Mouse (Mus musculus): ENCODE measurements around the gene Mrpl4. TPM values are rescaled to one million over a fixed set of nuclear protein-coding genes. Genes with fewer than 3 reads are reported as not detected.

The Mrpl4 gene
- 100 to 1,000 TPM; 120 to 130 TPM for total RNA-seq (2021)
- polyA plus RNA-seq (2012; rRNA removed) = 245 and 270 TPM in 2 replicates
- long read RNA-seq, transcript Mrpl4-201 (9 exons, 1,288 nt) = major isoform, 154 of 170 reads
- long read RNA-seq, partial matches to known transcripts = 5 of 170 reads
- long read RNA-seq, other reads (novel, unspliced or antisense) = 11 of 170 reads

DNA sequence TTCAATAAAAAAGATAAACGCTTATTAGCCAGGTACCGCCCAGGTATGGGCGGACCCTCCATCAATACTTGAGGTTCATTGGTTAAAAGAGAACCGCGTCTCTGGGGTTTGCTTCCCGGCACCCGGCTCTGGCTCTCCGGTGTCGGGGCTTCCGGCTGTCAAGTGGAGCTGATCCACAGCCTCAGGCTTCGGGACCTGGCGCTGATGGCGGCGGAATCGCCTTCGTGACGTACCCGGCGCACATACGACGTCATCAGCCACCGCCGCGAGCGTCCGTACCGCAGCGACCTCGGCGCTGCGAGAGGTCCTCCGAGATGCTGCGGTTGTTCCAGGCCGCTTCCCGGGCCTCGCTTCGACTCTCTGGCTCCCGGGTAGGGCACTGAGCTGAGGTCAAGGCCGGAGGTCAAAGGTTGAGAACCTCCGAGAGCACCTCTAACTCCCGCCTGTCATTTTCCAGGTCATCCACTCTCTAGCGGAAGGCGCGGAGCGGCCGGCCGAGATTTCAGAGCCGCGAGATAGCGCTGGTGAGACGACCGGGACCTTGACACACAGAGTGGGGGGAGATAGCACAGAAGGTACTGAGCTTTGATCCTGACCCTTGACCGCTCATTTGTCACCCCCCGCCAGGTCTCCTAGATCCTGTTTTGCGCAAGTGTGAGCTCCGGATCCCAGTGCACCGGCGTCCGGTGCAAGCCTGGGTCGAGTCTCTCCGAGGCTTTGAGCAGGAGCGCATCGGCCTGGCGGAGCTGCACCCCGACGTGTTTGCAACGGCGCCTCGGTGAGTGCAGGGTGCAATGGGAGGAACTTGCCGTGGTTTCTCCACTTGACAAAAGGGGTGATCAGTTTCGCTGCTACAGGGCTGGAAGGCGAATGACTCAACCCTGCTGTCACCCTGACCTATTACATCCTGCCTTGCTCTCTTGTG, at the start of gene Mrpl4:
Gene Mrpl4, plus strand, starts transcription at position 112 of the 925 bp plus-strand sequence.
- DNase-seq = peak; percentile 91

DNA sequence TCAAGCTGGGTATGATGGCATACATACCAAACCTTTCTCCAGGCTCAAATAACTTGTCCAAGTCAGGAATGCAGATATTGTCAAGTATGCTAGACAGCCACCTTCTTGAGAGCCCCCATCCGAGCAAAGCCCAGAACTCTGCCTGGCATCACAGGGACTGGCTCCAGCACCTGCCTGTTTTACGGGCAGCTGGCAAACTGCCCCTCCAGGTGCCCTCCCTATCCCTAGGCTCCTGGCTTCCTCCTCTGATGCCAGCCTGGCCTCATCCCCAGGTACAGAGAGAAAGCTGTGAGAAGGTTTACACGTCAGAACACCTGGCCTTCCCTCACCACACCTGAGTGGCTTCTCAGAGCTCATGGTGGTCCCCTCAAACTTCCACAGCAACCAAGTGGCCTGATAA, 45.5 kb upstream of the Mrpl4 start:
- no peak for DNase-seq

DNA sequence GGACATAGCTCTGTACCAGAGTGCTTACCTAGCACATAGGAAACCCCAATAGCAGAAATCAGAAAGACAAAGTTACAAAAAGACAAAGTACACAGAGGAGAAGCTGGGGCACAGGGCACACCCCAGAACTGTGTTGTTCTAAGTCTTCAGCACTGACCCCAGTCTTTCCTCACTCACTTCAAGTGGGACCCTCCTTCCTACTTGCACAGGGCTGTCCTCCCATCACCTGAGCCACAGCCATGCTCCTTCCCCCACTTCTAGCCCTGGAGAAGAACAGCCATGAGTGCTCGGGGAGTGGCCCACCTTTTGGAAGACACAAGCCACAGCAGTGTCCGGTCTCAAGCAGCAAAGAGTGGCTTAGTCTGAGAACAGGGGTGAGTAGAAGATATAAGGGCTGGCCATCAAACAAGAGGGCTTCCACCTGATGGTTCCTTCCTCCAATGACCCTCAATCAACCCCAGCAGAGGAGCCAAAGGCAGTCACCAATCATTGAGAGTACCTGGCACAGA, 43.1 kb upstream of the Mrpl4 start, which contains the start of gene Dnmt1:
Gene Dnmt1, minus strand, starts transcription at position 459 of the 509 bp plus-strand sequence.
- DNase-seq = no peak

DNA sequence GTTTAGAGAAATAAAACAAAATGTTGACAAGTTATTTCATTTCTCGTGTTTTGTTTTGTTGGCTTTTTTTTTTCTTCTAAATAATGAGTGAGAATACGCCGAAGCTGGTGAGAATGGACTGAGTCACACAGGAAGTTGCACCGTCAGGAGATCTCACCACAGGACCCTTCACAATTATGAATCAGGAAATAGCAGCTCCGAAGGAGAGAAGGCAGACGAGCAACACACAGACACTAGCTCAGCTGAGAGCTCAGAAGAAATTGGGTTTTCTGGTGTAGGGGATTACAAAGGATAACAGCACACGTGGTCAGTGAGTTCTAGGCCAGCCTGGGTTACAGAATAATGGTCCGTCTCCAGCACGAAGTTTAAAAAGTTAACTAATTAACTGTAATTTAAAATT, 41.0 kb upstream of the Mrpl4 start:
- no peak for DNase-seq

DNA sequence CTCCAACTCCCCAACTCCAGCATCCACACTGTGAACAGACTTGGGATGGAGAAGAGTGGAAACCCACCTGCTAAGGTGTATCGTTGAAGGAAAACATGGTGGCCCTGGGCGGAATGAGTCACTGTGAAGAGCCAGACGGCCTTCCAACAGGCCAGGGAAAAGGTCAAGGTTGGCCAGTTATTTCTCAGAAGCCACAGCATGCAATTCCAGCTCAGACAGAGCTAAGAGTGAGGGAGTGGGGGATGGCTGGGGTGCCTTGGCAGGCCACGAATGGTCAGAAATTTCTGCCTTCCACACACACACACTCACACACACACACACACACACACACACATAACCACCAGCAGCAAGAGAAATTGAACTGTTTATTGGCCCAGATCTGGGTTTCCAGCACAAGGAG, 36.9 kb upstream of the Mrpl4 start:
- peak; percentile 88 for DNase-seq

DNA sequence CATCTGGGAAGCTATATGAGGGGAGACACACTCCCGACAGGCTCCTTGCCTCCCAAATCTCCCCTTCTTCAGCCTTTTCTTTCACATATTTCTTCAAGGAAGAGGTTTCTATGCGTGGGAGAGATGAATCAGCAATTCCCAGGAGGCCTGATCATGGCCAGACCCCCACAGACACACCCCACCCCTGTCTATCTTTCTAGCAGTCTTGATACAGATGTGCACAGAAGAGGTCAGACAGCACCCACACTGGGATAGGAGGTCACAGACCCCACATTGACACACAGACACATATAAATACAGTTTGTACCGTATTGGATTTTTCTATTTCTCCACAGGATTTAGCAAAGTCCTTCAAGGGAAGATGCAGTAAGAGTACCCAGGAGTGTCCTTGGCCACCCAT, 36.5 kb upstream of the Mrpl4 start:
- no peak for DNase-seq

DNA sequence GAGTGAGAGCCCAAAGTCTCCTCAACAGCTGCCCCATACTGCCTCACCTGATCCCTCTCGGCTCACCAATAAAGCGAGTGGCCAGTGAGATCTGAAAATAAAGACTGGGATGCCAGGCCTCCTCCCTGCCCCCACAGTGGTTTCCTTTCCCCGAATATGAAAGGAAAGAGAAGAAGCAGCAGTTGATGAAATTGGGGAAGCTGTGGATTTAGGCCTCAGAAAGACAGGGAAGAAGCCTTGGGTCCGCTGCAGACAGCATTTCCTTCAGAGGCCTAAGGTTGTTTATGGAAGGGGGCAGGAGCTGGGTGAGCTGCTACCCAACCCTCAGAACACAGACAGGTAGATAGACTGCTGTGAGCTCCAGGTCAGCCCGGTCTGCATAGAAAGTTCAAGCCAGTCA, 35.8 kb upstream of the Mrpl4 start:
- DNase-seq = no peak

DNA sequence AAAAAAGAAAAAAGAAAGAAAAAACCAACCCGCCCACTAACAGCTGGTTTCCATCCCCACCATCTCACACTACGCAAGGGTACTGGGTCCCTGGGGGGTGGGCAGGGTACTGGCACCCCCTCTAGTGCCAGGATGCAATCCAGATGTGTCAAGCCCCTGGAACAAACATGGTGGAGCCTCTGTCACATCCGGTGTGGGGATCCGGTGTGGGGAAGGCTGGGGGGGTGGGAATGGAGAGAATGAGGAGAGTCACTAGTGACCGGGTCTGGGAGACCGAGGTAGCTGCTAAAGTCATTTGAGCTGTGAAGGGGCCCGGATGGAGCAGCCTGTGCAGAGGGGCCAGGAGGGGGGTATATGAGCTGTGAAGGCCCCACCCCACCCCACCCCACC, 30.8 kb upstream of the Mrpl4 start:
- no peak for DNase-seq

DNA sequence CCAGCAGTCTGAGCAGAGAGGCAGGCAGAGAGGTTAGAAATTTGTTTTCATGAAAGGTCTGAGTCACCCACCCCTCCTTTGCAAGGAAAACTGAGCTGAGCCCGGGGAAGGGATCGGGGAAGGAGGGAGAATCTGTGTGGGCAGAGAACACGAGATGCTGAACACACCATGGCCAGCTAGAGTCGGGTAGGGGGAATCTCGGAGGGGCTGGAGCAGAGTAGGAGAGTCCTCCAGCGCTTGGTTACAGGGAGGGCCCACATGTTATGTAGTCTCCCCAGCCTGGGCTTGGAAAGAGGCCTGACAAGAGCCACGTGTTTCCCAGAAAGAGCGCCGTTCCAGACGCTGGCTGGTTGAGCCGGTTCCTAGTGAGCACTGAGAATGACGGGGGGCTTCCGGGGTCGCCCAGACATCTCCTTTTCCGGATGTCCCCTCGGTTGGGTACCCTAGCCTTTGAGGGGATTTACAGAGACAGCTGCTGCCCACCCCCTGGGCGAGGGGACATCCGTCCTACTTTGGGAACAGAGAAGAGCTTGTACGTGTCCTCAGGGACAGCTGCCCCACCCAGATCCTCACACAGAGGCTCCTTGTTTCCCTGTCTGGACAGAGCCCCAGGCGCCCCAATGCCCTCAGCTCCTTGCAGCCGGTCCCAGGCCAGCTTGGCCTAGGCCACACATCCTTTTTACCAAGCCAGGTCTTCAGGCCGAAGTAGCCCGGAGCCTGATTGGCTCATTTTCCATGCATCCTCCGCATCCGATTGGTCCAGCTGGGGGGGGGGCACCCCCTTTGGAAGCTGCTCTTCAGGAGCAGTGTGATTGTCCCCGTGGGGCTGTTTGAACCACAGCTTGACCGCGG, 30.2 kb upstream of the Mrpl4 start:
- DNase-seq = peak; percentile 70

DNA sequence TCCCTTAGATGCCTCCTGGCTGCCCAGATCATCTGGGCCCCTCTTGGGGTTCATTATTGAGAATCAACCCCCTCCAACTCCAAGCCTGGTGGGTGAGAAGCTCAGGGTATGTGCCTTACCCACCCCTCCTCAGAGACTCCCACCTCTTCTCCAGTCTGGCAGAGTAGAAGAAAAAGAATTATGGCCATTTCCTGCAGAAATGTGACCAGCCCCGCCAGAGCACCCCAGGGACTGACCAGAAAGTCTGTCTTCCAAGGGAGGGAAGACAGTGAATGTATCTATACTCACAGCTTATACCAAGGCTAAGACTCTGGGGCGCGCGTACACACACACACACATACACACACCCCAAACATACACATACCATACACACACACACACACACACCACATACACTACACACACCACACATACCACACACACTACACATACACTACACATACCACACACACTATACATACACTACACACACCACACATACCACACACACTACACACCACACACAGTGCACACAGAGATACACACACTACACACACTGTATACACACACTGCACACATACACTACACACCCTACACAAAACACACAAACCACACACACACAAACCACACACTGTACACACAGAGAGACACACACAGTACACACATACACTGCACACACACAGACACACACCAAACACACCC, 29.4 kb upstream of the Mrpl4 start:
- DNase-seq = no peak

DNA sequence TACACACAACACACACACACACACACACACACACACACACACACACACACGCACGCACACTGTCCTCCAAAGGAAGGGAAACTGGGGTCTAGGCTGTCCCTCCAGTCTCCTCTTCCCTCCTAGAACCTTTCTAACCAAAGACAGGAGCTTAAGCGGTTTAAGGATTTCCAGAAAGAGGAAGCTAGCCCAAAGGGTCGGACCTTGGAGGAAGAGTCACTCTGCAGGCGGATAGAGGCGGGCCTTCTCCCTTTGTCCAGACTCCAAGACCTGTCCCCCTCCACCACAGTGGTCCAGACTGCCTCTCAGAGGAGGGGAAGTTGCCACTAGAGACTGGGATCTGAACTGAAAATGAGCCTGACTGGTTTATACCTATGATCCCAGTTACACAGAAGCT, 28.9 kb upstream of the Mrpl4 start:
- peak; percentile 24 for DNase-seq

DNA sequence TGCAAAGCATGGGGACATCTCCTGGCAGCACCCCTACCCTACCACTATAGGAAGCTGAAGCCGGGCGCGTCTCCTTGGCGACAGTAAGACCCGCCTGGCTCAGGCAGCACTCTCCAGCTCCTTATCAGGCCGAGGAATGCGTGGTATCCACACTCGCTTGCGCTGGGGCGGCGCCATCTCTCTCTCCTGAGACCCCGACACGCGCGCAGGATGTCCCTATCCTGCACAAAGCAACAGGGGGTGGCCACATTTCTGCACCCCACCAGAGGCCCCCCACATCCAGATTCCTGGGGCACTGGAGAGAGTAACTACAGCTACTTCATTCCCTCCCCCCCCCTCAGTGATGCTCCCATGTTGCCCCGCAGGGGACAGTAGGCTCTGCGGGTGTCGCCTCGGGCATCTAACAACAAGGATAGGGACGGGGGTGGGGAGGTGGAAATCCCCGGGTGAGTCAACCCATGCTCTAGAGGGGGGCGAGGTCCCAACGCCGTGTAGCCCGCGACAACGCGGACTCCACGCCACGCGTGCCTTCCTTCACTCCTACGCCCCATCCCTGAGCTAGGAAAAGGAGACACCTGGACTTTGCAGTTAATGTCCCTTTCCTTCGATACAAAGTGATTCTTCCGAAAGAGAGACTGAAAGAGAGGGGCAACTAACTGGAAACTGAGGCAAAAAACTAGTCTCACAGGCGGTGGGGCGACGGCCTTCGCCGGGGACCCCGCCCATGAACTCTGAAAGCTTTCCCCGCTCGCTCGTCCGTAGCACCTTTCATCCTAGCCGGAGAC, 26.9 kb upstream of the Mrpl4 start:
- DNase-seq = peak; percentile 73

DNA sequence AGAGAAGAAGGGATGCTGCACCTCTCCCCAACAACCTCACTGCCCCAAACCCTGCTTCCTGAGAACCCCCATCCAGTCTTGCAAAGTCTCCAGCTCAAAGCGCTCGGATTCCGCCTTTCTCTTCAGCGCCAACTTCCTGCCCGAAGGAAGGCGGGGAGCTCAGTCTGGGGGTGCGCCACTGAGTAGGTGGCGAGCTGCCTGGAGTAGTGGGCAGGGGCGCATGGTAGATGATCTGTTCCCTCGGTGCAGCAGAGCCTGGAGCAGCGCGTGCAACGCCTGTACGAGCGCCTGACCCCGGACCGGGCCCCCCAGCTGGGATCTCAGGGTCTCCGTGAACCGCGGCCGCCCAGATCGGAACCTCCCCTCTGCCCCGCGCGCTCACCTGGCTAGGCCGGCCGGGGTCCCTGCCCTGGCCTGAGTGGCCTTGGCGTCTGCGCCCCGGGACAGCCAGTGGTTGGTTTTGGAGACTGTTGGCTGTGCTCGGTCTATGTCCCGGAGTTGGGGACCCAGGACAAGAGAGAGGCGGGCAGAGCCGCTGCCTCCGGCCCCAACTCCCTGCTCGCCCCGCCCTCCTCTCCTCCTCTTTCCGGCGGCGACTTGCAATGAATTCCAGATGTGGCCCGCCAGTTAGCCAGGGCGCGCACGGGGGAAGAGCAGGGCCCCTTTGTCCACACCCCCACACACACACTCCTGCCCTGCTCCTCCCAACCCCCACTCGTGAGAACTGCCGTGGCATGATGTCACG, 26.1 kb upstream of the Mrpl4 start, which contains the start of gene S1pr2:
Gene S1pr2, minus strand, starts transcription at position 566 of the 745 bp plus-strand sequence.
- peak; percentile 92 for DNase-seq

DNA sequence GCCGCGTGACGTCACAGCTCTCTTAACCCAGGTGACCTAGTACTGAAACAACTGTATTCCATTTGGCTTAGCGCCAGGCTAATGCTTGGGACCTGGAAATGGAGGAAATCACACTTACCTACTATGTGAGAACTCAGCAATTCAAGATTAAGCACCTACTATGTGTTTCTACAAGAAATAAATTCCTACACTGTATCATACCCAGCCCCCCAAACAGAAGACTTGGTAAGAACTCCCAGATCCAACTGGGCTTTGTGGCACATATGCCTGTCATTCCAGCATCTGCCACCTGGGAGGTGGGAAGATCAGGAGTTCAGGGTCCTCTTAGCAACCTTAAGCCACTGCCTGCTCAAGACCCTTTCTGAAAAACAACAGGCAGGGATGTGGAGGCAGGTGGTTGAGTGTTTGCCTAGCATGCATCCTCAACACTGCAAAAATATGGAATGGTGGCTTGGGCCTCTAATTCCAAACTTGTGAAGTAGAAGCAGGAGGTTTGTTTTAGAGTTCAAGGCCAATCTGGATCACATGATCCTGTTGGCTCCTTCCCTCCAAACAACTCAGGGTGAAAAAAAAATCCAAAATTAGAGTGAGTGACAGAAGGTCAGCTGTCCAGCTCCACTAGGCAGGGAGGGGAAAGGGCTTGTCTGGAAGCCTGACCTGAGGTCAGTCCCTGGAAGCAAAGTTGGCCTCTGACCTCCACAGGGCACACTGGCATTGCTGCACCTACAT, 25.4 kb upstream of the Mrpl4 start:
- DNase-seq = no peak

DNA sequence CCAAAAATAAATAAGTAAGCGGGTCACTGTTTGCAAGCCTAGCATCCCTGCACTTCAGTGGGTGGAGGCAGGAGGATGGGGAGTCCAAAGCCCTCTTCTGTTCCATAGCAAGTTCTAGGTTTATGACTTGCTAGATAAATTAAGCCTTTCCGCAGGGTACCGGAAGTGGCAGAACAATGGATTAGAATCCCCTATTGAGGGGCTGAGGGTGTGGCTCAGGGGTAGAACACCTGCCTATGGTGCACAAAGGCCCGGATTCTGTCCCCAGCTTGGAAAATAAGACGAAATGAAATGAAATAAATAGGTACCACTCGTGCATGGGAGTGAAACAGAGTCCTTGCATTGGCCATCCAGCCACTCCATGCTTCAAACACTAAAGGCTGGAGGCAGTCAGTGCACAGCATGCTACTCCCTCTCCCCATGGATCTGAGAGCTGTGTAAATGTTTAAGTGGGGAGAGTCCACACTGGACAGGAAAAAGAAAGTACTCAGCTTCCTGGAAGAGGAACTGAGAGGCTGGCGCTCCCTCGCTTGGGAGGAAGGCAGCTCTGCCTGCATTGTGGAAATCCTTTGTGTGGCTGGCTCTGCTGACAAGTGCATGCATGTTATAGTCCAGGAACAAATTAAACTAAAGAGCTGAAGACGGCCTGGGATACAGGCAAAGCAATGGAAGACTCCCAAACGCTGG, 24.0 kb upstream of the Mrpl4 start:
- no peak for DNase-seq

DNA sequence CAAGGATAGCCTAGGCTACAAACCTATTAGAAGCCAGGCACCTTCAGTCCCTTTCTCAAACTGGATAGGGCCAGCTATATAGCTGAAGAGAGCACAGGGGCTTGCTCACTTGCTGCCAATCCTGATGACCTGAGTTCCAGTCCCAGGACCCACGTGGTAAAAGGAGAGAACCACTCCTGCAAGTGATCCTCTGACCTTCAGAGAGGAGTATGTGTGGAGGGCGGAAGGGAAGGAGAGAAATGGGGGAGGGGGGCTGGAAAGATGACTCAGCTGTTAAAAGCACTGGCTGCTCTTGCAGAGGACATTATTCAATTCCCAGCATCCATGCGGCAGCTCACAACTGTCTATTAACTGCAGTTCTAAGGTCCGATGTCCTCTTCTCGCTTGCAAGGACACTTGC, 23.4 kb upstream of the Mrpl4 start:
- no peak for DNase-seq

DNA sequence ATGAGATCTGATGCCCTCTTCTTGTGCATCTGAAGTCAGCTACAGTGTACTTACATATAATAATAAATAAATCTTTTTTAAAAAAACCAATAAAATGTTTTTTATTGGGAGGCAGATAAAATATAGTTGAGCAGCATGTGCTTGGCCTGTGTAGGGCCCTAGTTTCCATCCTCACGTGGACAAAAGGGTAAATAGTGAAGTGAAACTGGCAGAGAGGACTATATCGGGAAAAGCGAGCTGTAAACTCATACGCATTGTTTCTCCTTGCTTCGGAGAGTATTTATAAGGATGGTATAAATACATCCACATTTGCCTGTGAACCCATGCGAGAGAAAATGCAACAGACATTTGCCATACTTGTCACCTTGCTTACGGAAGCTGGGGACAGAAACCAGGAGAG, 22.8 kb upstream of the Mrpl4 start:
- no peak for DNase-seq

DNA sequence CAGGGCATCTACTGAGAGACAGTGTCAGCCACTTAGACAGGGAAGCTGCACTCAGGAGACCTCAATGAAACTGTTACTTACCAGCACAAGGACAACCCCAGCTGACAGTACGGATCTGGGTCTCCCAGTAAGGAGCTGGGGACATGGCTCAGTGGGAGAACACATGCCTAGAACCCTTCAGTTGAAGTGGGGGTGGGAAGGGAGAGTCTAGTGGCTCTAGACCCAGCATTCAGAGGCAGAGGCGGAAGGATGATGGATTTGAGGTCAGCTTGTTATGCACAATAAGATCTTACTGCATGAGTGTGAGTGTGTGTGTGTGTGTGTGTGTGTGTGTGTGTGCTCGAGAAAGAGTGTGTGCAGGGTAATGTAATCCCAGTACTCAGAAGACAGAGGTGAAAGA, 20.4 kb upstream of the Mrpl4 start:
- DNase-seq = no peak

DNA sequence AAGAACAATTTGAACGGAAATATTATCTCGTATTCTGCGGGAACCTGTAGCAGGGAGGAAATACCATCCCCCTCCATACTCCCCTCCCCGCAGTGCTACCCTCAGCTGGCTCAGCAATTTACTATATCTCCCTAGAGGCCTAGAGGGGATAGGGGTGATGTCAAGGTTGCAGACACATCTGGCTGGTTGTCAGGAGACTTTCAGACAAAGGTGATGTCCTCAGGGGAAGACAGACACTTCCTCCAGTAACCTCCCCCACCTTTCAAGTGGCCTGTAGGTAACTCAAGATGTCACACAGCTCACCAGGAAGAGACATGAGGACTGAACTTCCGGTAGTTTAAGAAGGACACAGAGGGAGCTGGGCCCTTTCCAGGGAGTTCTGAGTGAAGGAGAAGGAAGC, 19.4 kb upstream of the Mrpl4 start:
- DNase-seq = no peak
